Mouse (Mus musculus): ENCODE data around the gene 1700001P01Rik.

1700001P01Rik gene

GRCm38 (mm10) chr11:97809235-97810121, 33.8 kb upstream of the 1700001P01Rik start:
- DNase-seq = peak in 1 of 2 experiments; percentile 21

DNA sequence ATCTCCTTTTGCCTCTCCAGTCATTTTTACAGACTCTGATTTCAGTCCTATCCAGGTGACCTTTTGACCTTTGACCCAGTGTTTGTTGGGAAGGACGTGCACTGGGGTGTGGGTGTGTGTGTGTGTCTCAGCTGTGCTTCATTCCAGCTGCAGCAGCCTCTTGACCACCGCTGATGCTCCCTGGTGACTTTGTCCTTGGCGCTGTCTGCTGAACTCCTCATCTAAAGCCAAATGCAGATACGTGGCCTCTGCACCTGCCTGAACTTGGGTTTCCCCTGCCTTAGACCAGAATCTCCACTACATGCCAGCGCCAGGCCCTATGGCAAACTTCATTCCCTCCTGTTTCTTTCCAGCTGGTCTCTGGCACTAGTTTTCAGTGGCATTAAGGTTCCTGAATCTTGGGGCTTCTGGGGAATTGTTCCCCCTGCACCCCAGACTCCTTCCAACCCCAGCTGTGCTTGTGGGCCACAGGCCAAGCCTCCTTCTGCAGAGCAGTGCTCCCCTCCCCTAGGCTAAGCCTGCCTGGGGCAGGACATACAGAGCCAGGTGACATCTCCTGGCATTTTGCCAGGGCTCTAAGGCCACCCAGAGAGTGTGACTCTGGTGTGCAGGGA, 33.0 kb upstream of the 1700001P01Rik start:
- DNase-seq = peak; percentile 67 to 69

DNA sequence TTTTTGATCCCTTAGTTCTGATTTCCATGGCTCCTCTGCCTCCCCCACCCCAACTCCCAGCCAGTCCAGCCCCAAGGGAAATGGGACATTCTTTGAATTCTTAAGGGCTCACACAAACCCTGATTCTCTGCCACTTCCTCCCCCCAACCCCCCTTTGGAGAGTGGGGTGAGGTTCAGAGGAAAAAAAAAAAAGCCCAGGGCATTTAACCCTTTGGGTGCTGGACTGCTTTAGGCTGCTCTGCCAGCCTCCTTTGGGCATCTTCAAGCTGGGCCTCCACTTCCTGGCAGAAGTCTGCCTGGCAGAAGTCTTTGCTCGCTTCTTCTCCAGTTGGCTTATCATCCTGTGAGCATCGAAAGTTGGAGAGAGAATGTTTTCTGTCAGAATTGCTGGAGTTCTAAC, 32.4 kb upstream of the 1700001P01Rik start:
- no peak for DNase-seq

GRCm38 (mm10) chr11:97807626-97808025, 31.9 kb upstream of the 1700001P01Rik start:
- no peak for DNase-seq

DNA sequence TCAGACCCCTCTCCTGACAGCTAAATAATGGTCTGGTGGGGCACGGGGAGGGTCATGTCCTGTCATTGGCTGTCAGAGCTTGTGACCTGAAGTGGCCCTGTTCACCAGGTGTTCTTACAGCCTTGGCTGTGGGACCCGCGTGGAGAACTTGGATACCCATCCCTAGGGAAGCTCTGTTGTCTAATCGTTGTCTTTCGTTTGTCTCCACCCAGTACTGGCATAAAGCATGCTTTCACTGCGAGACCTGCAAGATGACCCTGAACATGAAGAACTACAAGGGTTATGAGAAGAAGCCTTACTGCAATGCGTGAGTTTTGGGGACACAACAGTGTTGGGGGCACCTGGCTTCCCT, 30.9 kb upstream of the 1700001P01Rik start:
- peak in 1 of 2 experiments; percentile 11 for DNase-seq

DNA sequence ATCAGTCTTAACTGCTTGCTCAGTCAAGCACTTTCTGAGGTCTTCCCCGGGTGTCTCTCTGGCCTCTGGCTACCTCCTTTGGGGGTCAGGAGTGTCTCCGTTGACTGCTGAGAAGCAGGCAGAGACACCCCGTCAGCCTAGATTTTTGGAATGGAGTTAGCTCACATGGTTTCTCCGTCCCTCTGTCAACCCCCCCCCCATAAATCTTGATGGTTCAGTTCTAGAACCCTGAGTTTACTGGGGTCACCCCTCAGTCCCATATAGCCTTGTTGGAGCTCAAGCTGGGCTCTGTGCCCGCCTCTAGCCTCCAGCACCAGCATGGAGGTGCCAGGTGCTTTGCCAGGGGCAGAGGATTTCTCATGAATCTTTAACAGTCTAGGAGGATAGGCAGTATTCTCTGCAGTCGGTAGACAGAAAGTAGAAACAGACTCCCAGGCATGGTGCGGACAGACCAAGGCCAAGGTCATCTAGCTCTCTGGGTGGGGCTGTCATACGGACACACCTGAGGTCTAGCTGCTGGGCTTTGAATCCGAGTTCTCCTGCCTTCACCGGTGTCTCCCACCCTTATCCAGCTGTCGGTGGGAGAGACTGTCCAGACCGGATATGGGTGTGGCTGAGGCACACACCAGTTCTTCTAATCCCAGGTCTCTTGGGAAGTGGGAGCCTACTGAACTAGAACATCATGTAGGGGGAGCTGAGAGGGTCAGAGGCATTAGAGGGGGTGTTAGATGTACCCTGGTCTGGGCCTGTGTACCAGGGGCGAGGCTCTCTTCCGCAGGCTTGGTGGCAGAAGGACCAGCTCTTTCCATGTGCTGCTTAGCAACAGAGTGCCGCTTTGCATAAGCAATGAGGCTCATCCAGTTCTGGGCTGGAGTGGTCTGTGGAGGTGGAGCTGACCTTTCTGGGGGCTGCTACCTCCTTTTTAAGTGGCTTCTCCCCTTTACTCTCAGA, 30.2 kb upstream of the 1700001P01Rik start:
- DNase-seq = peak in 1 of 2 experiments; percentile 44

DNA sequence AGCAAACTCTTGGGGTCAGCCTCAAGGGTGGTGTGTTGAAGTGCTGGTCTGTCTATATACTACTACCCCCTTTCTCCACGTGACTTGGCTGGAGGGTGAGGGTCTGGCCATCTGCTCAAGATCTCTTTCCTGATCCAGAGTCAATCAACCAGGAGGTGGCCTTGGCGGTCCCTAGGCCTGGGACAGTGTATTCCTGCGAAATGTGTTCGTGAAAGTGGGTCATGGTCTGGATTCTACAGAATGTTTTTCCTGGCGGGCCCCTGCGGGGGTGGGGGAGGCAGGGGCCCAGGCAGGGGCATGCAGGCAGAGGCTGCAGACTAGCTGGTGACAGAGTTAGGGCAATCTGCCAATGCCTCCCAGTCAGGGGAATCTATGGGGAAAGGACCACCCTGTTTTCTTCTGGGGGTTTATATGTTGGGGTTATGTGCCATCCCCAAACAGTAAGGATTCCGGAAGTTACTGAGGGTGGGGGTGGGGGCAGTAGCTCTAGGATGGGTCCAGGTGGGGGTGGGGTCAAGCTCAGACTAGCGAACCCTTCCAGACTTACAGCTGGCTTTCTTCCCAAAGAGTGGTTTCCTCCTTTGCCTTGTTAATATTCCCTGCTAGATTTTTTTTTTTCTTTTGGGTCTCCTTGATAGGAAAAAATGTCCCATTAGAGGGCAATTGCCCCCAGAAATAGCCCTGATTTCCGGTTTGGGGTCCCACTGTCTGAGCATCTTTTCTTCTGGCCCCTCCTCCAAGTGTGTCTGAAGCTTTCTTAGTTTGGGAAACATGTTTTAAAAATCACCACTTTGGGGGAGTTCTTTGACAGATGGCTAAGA, 29.3 kb upstream of the 1700001P01Rik start:
- peak in 1 of 2 experiments; percentile 37 for DNase-seq

DNA sequence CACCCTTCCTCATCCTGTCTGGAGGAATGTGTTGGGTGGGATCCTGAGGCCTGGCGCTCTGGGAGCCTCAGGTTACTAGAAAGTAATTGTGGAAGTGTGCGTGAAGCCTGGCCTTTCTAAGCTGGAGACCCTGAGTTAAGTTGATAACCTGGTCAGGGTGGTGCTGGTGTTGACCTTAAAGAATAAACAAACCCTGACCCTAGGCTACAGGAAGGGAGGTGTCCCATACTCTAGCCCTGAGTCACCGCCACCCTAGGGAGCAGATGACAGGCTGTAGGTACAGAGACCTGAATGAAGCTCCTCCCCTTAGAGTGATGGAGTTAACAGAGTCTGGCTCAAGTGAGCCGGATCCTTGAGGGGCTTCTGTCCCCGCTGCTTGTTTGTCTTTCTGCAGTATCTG, 28.1 kb upstream of the 1700001P01Rik start:
- DNase-seq = peak in 1 of 2 experiments; percentile 8

GRCm38 (mm10) chr11:97802495-97802894, 26.8 kb upstream of the 1700001P01Rik start:
- peak in 1 of 2 experiments; percentile 15 for DNase-seq

- peak in 1 of 2 experiments; percentile 3 for DNase-seq
Measured at GRCm38 (mm10) chr11:97802194-97802470, 26.4 kb upstream of the 1700001P01Rik start.

GRCm38 (mm10) chr11:97801409-97802193, 25.9 kb upstream of the 1700001P01Rik start:
- peak; percentile 66 to 67 for DNase-seq

GRCm38 (mm10) chr11:97800691-97801408, 25.1 kb upstream of the 1700001P01Rik start:
- peak in 1 of 2 experiments; percentile 42 for DNase-seq

DNA sequence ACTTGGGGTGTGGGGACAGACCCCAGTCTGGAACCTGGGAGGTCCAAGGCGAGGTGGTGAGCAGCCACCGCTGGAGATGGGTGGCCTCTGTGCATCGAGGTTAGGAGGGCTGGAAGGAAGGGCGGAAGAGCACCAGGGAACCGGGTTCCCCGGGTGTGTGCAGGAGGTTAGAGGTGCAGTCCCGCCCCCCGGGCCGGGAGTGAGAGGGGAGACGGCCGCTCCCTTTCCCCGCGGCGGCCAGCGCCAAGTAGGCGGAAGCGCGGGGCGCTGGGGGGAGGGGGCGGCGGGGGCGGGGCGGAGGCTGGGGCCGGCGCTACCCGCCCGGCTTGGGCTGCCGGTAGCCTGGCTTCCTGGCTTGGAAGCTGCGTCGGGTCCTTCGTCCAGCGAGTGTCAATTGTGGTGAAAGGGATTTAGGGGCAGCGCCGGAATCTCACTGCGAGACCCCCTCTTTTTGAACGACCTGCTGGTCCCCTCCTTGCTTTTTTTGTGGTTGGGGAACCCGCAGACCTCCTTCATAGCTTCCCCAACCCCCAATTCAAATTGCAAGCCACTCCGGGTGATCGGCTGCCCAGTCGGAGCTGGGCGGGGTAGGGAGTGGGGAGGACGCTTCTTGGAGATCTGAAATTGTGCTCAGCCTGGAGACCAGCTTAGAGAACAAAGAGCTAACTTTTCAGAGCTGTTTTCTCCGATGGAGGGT, 24.4 kb upstream of the 1700001P01Rik start:
- peak; percentile 65 to 75 for DNase-seq

GRCm38 (mm10) chr11:97799146-97799993, 23.7 kb upstream of the 1700001P01Rik start:
- peak; percentile 89 to 93 for DNase-seq

GRCm38 (mm10) chr11:97798782-97799145, 23.0 kb upstream of the 1700001P01Rik start, which contains the start of gene Lasp1:
Gene Lasp1 (plus strand): TSS chr11:97799000.
- DNase-seq = peak; percentile 89 to 94

- no peak for DNase-seq
Measured at GRCm38 (mm10) chr11:97798083-97798435, 22.3 kb upstream of the 1700001P01Rik start.

DNA sequence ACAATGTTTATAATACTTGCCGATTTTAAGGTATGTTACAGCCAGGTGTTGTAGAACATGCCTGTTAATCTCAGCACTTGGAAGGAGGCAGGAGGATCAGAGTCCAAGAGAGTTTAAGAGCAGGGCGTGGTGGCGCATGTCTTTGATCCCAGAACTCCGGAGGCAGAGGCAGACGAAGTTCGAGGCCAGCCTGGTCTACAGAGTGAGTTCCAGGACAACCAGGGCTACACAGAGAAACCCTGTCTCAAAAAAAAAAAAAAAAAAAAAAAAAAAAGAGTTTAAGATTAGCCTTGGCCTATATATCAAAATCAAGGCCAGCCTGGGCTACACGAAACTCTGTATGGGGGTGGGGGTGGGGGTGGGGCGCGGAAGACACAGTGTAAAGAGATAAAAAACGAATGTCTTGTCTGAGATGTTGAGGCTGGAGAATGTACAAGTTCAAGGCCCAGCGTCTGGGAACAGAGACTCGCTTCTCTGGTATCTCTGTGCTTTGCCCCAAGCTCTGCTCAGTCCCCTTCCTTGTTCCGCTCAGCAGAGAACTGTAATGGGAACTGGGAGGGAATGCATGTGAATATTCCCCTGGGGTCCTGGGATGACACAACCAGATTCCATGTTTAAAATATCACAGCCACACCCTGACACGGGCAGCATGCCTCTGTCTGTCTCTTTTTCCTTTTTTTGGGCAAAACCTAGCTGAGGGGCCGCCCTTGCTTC, 21.8 kb upstream of the 1700001P01Rik start:
- DNase-seq = no peak

GRCm38 (mm10) chr11:97796910-97797309, 21.2 kb upstream of the 1700001P01Rik start:
- peak; percentile 74 to 87 for DNase-seq

All from cerebellum, adult 18-20 months (tissue).